Mouse (Mus musculus) G1E (cell line): ENCODE results near the gene Lama4.

ENCODE experiments used
- CTCF ChIP-seq: IDR thresholded peaks from 2 replicates; pipeline ENCODE4 v1.5.1; 2012; ENCODE audit warnings: low read depth, low read length, inconsistent platforms, mixed read lengths
- GATA1 ChIP-seq: IDR thresholded peaks from 2 replicates; pipeline ENCODE4 v1.6.1; 2012; ENCODE audit warnings: borderline replicate concordance, low read length, inconsistent platforms, mixed read lengths
- GATA2 ChIP-seq: IDR thresholded peaks from 2 replicates; pipeline ENCODE4 v1.6.1; 2012; ENCODE audit warnings: low read depth, low read length, inconsistent platforms, borderline replicate concordance
- TAL1 ChIP-seq: conservative IDR thresholded peaks from 2 replicates; pipeline ENCODE4 v1.6.1; 2012; ENCODE audit warnings: low read depth, low read length, inconsistent platforms, mixed read lengths

DNA sequence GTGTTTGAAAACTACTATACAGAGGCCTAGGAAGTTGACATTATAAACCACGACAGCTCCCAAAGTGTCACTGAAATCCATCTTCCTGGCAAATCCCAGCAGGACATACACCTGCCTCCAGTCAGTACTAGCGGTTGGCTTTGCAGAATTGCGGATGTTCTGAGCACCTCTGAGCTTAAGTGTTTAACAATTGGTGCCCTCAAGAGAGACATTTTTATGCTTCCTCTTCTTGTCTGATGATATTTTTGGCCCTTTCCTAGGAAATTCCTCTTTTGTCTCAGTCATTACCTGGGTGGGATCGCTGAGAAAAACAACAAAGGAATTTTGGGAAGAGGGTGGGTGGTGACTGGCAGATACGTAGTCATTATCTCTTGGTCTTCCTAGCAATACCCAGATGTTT, 14.4 kb downstream of the Lama4 start:
- TF ChIP-seq CTCF (no peak), GATA1 (no peak), TAL1 (no peak), GATA2 (no peak)
